Mouse (Mus musculus): ENCODE data around the gene Slc47a2. TPM values are rescaled to one million over a fixed set of nuclear protein-coding genes. Genes with fewer than 3 reads are reported as not detected.

Slc47a2 gene
- polyA plus RNA-seq, 1 experiment from 2014 or later: not detected

GRCm38 (mm10) chr11:61300205-61300604 lies 42.5 kb downstream of the Slc47a2 start:
- no peak for ATAC-seq (ENCODE audit: insufficient read depth, low FRiP score, low TSS enrichment)
- no peak for DNase-seq (ENCODE audit: low spot score)
- H3K9ac ChIP-seq (ENCODE audit: low read length): no peak overlapping the region
- H3K27me3 ChIP-seq (ENCODE audit: control insufficient read depth, insufficient read depth, low read length): no peaks in the 10 kb centered on the region
- WGBS: 58% methylated on average over 3 of the region's 3 CpGs
- no peak overlapping the region for H3K27ac ChIP-seq (ENCODE audit: low read depth, low read length)
- no peak overlapping the region for H3K4me3 ChIP-seq (ENCODE audit: low read depth, low read length)
- H3K4me1 ChIP-seq (ENCODE audit: control insufficient read depth, insufficient read depth, low read length): no peaks in the 10 kb centered on the region
- H3K36me3 ChIP-seq (ENCODE audit: control insufficient read depth, insufficient read depth, low read length): no peaks in the 10 kb centered on the region
- no peak overlapping the region for H3K4me2 ChIP-seq (ENCODE audit: low read depth)
- H3K9me3 ChIP-seq (ENCODE audit: control insufficient read depth, low read length): no peaks in the 10 kb centered on the region

- H3K4me1 ChIP-seq (ENCODE audit: control insufficient read depth, insufficient read depth, low read length): no peaks in the 10 kb centered on the region
- no peak for ATAC-seq (ENCODE audit: insufficient read depth, low FRiP score, low TSS enrichment)
- 84% methylated on average over 2 of the region's 2 CpGs for WGBS
These were observed 44.8 kb downstream of the Slc47a2 start for GRCm38 (mm10) chr11:61297901-61298300.

GRCm38 (mm10) chr11:61297326-61297725 lies 45.3 kb downstream of the Slc47a2 start:
- ATAC-seq (ENCODE audit: insufficient read depth, low FRiP score, low TSS enrichment) (no peak), DNase-seq (ENCODE audit: low spot score) (no peak)
- no peaks in the 10 kb centered on the region for H3K4me1 ChIP-seq (ENCODE audit: control insufficient read depth, insufficient read depth, low read length)
- H3K36me3 ChIP-seq (ENCODE audit: control insufficient read depth, insufficient read depth, low read length): no peaks in the 10 kb centered on the region
- no peak overlapping the region for H3K4me2 ChIP-seq (ENCODE audit: low read depth)
- H3K4me3 ChIP-seq (ENCODE audit: low read depth, low read length): no peak overlapping the region
- H3K9ac ChIP-seq (ENCODE audit: low read length): no peak overlapping the region
- H3K9me3 ChIP-seq (ENCODE audit: control insufficient read depth, low read length): no peaks in the 10 kb centered on the region
- H3K27ac ChIP-seq (ENCODE audit: low read depth, low read length): no peak overlapping the region
- no peaks in the 10 kb centered on the region for H3K27me3 ChIP-seq (ENCODE audit: control insufficient read depth, insufficient read depth, low read length)
- 86% methylated on average over 2 of the region's 2 CpGs for WGBS

More at GRCm38 (mm10) chr11:61297901-61298300, 44.8 kb downstream of the Slc47a2 start:
- H3K27ac ChIP-seq (ENCODE audit: low read depth, low read length): no peak overlapping the region
- no peak for DNase-seq (ENCODE audit: low spot score)
- no peak overlapping the region for H3K9ac ChIP-seq (ENCODE audit: low read length)
- no peaks in the 10 kb centered on the region for H3K27me3 ChIP-seq (ENCODE audit: control insufficient read depth, insufficient read depth, low read length)
- H3K9me3 ChIP-seq (ENCODE audit: control insufficient read depth, low read length): no peaks in the 10 kb centered on the region
- H3K4me3 ChIP-seq (ENCODE audit: low read depth, low read length): no peak overlapping the region
- H3K4me2 ChIP-seq (ENCODE audit: low read depth): no peak overlapping the region
- H3K36me3 ChIP-seq (ENCODE audit: control insufficient read depth, insufficient read depth, low read length): no peaks in the 10 kb centered on the region

- no peaks in the 10 kb centered on the region for H3K4me1 ChIP-seq (ENCODE audit: control insufficient read depth, insufficient read depth, low read length)
- H3K27ac ChIP-seq (ENCODE audit: low read depth, low read length): no peak overlapping the region
- H3K36me3 ChIP-seq (ENCODE audit: control insufficient read depth, insufficient read depth, low read length): no peaks in the 10 kb centered on the region
- H3K27me3 ChIP-seq (ENCODE audit: control insufficient read depth, insufficient read depth, low read length): no peaks in the 10 kb centered on the region
- ATAC-seq (ENCODE audit: insufficient read depth, low FRiP score, low TSS enrichment): no peak
- H3K9me3 ChIP-seq (ENCODE audit: control insufficient read depth, low read length): no peaks in the 10 kb centered on the region
- no peak for DNase-seq (ENCODE audit: low spot score)
- H3K4me2 ChIP-seq (ENCODE audit: low read depth): no peak overlapping the region
- H3K9ac ChIP-seq (ENCODE audit: low read length): no peak overlapping the region
- H3K4me3 ChIP-seq (ENCODE audit: low read depth, low read length): no peak overlapping the region
- 43% methylated on average over 1 of the region's 1 CpGs for WGBS
These were observed 46.1 kb downstream of the Slc47a2 start for GRCm38 (mm10) chr11:61296556-61296955.

- DNase-seq (ENCODE audit: low spot score) (no peak), ATAC-seq (ENCODE audit: insufficient read depth, low FRiP score, low TSS enrichment) (no peak)
- no peak overlapping the region for H3K4me2 ChIP-seq (ENCODE audit: low read depth)
- H3K4me3 ChIP-seq (ENCODE audit: low read depth, low read length): no peak overlapping the region
- no peaks in the 10 kb centered on the region for H3K27me3 ChIP-seq (ENCODE audit: control insufficient read depth, insufficient read depth, low read length)
- 92% methylated on average over 2 of the region's 2 CpGs for WGBS
- no peak overlapping the region for H3K9ac ChIP-seq (ENCODE audit: low read length)
- H3K27ac ChIP-seq (ENCODE audit: low read depth, low read length): no peak overlapping the region
- no peaks in the 10 kb centered on the region for H3K9me3 ChIP-seq (ENCODE audit: control insufficient read depth, low read length)
- no peaks in the 10 kb centered on the region for H3K4me1 ChIP-seq (ENCODE audit: control insufficient read depth, insufficient read depth, low read length)
- no peaks in the 10 kb centered on the region for H3K36me3 ChIP-seq (ENCODE audit: control insufficient read depth, insufficient read depth, low read length)
These were observed 47.1 kb downstream of the Slc47a2 start for GRCm38 (mm10) chr11:61295556-61295955.

- WGBS: 90% methylated on average over 3 of the region's 3 CpGs
- H3K4me1 ChIP-seq (ENCODE audit: control insufficient read depth, insufficient read depth, low read length): no peaks in the 10 kb centered on the region
- H3K9me3 ChIP-seq (ENCODE audit: control insufficient read depth, low read length): no peaks in the 10 kb centered on the region
- no peak overlapping the region for H3K9ac ChIP-seq (ENCODE audit: low read length)
- ATAC-seq (ENCODE audit: insufficient read depth, low FRiP score, low TSS enrichment) (no peak), DNase-seq (ENCODE audit: low spot score) (no peak)
- H3K27ac ChIP-seq (ENCODE audit: low read depth, low read length): no peak overlapping the region
- no peaks in the 10 kb centered on the region for H3K36me3 ChIP-seq (ENCODE audit: control insufficient read depth, insufficient read depth, low read length)
- no peak overlapping the region for H3K4me2 ChIP-seq (ENCODE audit: low read depth)
- no peaks in the 10 kb centered on the region for H3K27me3 ChIP-seq (ENCODE audit: control insufficient read depth, insufficient read depth, low read length)
- H3K4me3 ChIP-seq (ENCODE audit: low read depth, low read length): no peak overlapping the region
These were observed 48.2 kb downstream of the Slc47a2 start for GRCm38 (mm10) chr11:61294431-61294830.

GRCm38 (mm10) chr11:61293251-61293650 lies 49.4 kb downstream of the Slc47a2 start:
- H3K27me3 ChIP-seq (ENCODE audit: control insufficient read depth, insufficient read depth, low read length): no peaks in the 10 kb centered on the region
- H3K9ac ChIP-seq (ENCODE audit: low read length): no peak overlapping the region
- WGBS: 20% methylated on average over 2 of the region's 2 CpGs
- H3K4me2 ChIP-seq (ENCODE audit: low read depth): no peak overlapping the region
- no peaks in the 10 kb centered on the region for H3K4me1 ChIP-seq (ENCODE audit: control insufficient read depth, insufficient read depth, low read length)
- no peaks in the 10 kb centered on the region for H3K36me3 ChIP-seq (ENCODE audit: control insufficient read depth, insufficient read depth, low read length)
- H3K4me3 ChIP-seq (ENCODE audit: low read depth, low read length): no peak overlapping the region
- ATAC-seq (ENCODE audit: insufficient read depth, low FRiP score, low TSS enrichment) (no peak), DNase-seq (ENCODE audit: low spot score) (no peak)
- H3K27ac ChIP-seq (ENCODE audit: low read depth, low read length): no peak overlapping the region
- no peaks in the 10 kb centered on the region for H3K9me3 ChIP-seq (ENCODE audit: control insufficient read depth, low read length)

- no peak for DNase-seq (ENCODE audit: low spot score)
These were observed 58.3 kb downstream of the Slc47a2 start for GRCm38 (mm10) chr11:61284323-61284722.

GRCm38 (mm10) chr11:61283414-61284049 lies 59.1 kb downstream of the Slc47a2 start:
- Histone ChIP-seq H3K4me3 (ENCODE audit: low read depth, low read length) (no peak overlapping the region), H3K4me1 (ENCODE audit: control insufficient read depth, insufficient read depth, low read length) (no peaks in the 10 kb centered on the region), H3K27me3 (ENCODE audit: control insufficient read depth, insufficient read depth, low read length) (no peaks in the 10 kb centered on the region), H3K36me3 (ENCODE audit: control insufficient read depth, insufficient read depth, low read length) (no peaks in the 10 kb centered on the region), H3K9ac (ENCODE audit: low read length) (no peak overlapping the region), H3K4me2 (ENCODE audit: low read depth) (no peak overlapping the region), H3K9me3 (ENCODE audit: control insufficient read depth, low read length) (no peaks in the 10 kb centered on the region), H3K27ac (ENCODE audit: low read depth, low read length) (no peak overlapping the region)
- DNase-seq (ENCODE audit: low spot score) (no peak), ATAC-seq (ENCODE audit: insufficient read depth, low FRiP score, low TSS enrichment) (no peak)
- 90% methylated on average over 10 of the region's 10 CpGs for WGBS

More at GRCm38 (mm10) chr11:61284323-61284722, 58.3 kb downstream of the Slc47a2 start:
- H3K4me3 ChIP-seq (ENCODE audit: low read depth, low read length): no peak overlapping the region
- 79% methylated on average over 6 of the region's 6 CpGs for WGBS
- no peaks in the 10 kb centered on the region for H3K4me1 ChIP-seq (ENCODE audit: control insufficient read depth, insufficient read depth, low read length)
- ATAC-seq (ENCODE audit: insufficient read depth, low FRiP score, low TSS enrichment): no peak
- no peak overlapping the region for H3K9ac ChIP-seq (ENCODE audit: low read length)
- H3K27ac ChIP-seq (ENCODE audit: low read depth, low read length): no peak overlapping the region
- H3K4me2 ChIP-seq (ENCODE audit: low read depth): no peak overlapping the region
- no peaks in the 10 kb centered on the region for H3K27me3 ChIP-seq (ENCODE audit: control insufficient read depth, insufficient read depth, low read length)
- no peaks in the 10 kb centered on the region for H3K9me3 ChIP-seq (ENCODE audit: control insufficient read depth, low read length)
- H3K36me3 ChIP-seq (ENCODE audit: control insufficient read depth, insufficient read depth, low read length): no peaks in the 10 kb centered on the region

Measured in neural tube, embryonic 11.5 days (tissue).